Mouse (Mus musculus) thymus, adult 2 months (tissue): ENCODE data around the gene Uqcc2.

Experiments
- CTCF ChIP-seq: fragments of 200-500 bp; IDR thresholded peaks from 2 replicates; pipeline ENCODE4 v1.5.1; 2012; ENCODE audit warnings: mild to moderate bottlenecking, control low read depth, low read length, moderate library complexity, borderline replicate concordance; ENCODE audit not compliant: control insufficient read depth, poor library complexity, insufficient read depth; ENCODE audit errors: extremely low read depth
- POLR2A ChIP-seq: fragments of 200-500 bp; IDR thresholded peaks from 2 replicates; pipeline ENCODE4 v1.6.1; 2012; ENCODE audit warnings: mild to moderate bottlenecking, low read length, control low read depth, moderate library complexity; ENCODE audit not compliant: control insufficient read depth, poor library complexity, insufficient read depth; ENCODE audit errors: extremely low read depth

DNA sequence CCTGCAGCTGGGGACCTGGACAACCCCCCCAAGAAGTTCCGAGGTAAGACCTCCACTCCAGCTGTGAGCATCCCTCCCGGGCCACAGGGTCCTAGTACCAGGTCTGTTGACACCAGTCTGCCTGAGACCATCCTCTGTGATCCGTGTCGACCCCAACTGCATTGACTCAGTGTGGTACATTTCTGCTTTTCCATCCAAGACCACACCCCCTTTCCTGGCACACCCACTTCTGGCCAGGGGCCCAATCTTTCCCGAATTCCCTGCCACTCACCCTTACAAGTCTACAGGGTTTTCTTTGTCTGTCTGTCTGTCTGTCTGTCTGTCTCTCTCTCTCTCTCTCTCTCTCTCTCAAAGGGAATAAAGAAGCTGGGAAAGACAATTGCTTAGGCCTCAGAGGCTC is 60.6 kb downstream of the Uqcc2 start:
- TF ChIP-seq CTCF: no peak
- no peak for TF ChIP-seq POLR2A
